Mouse (Mus musculus): ENCODE results near the gene Rcc2. TPM values are rescaled to one million over a fixed set of nuclear protein-coding genes. Genes with fewer than 3 reads are reported as not detected.
A peak's percentile ranks its signal among the peaks of the same experiment; 100 is the strongest.

Gene Rcc2
- polyA plus RNA-seq, 1 experiment from 2014 or later: 84.8 TPM

DNA sequence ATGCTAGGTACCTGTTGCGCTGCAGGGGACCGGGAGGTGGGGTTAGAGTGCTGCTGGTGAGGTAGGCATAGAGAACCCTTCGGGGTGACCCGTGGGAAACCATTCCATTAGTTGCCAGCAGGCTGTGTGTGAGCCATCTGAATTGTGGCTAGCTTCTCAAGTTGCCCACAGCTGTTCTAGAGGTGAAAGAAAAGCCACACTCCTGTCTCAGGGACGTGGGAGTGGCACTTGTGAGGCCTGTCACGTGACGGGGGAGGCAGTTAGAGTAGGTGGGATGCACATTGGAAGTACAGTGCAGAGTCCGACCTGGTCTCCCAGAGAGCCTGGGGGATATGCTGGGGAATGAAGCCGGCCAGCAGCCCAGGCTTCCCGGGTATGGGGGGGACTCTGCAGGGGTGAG is 9.3 kb downstream of the Rcc2 start:
- POLR2A ChIA-PET: no interaction called here
- no peaks in the 10 kb centered on the region for H3K27me3 ChIP-seq
- in situ Hi-C loops (cut with MboI; ENCODE audit: low pct_unique_long_range_greater_than_20kb): loop anchor here (5.0 kb wide), 1 partner anchor 32 kb away; no protein-coding TSS in a partner anchor
- TF ChIP-seq CTCF (IDR thresholded peaks at IDR 0.05): no peak
- CTCF ChIA-PET: no interaction called here
- no peak for ATAC-seq
- DNase-seq (ENCODE audit: low read depth, low spot score): no peak

DNA sequence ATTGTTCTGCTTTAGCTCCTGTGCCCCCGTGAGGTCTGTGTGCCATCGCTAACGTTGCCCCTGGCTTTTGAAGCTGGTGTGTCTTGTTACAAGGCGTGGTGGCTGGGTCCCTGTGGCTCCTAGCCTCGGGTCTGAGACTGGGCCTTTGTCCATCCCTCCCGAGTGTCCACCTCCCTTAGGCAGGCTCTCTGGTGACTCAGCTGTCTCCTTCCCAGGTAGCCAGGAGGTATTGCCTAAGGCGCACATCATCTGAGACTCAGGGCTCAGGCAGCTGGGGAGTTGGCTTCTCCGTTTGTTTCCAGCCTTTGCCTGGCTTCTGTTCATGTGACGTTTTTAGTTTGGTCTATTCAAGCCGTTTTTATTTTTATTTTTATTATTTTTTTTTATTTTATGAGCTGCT is 10.4 kb downstream of the Rcc2 start:
- no peaks in the 10 kb centered on the region for H3K27me3 ChIP-seq
- no peak for TF ChIP-seq CTCF (IDR thresholded peaks at IDR 0.05)
- ChIA-PET CTCF (no interaction called here), POLR2A (no interaction called here)
- DNase-seq (ENCODE audit: low read depth, low spot score) (no peak), ATAC-seq (no peak)
- in situ Hi-C loops (cut with MboI; ENCODE audit: low pct_unique_long_range_greater_than_20kb): loop anchor here (5.0 kb wide), 1 partner anchor 33 kb away; no protein-coding TSS in a partner anchor

- ATAC-seq (no peak), DNase-seq (ENCODE audit: low read depth, low spot score) (no peak)
- in situ Hi-C loops (cut with MboI; ENCODE audit: low pct_unique_long_range_greater_than_20kb): loop anchor here (5.0 kb wide), 1 partner anchor 34 kb away; no protein-coding TSS in a partner anchor
- POLR2A ChIA-PET: no interaction called here
- CTCF ChIA-PET: interaction anchor here (4.7 kb wide), 1 partner anchor 31 kb away, joined by 29 read pairs; no protein-coding TSS in a partner anchor
- no peaks in the 10 kb centered on the region for H3K27me3 ChIP-seq
- TF ChIP-seq CTCF (IDR thresholded peaks at IDR 0.05): no peak
Measured at GRCm38 (mm10) chr4:140711360-140711759, 11.0 kb downstream of the Rcc2 start.

GRCm38 (mm10) chr4:140713480-140714365 is 13.4 kb downstream of the Rcc2 start:
- DNase-seq (ENCODE audit: low read depth, low spot score) (peak; percentile 41), ATAC-seq (no peak)
- ChIA-PET POLR2A (interaction anchor here (0.8 to 1.2 kb wide), 2 partner anchors 13 to 26 kb away, joined by 3 to 4 read pairs; partner anchors contain the start of gene Rcc2), CTCF (interaction anchor here (0.6 to 4.7 kb wide), 7 partner anchors 10 to 122 kb away, joined by 3 to 29 read pairs (median 6); no protein-coding TSS in a partner anchor)
- in situ Hi-C loops (cut with MboI; ENCODE audit: low pct_unique_long_range_greater_than_20kb): loop anchor here (5.0 kb wide), 1 partner anchor 36 kb away; no protein-coding TSS in a partner anchor
- H3K27me3 ChIP-seq: no peaks in the 10 kb centered on the region
- TF ChIP-seq CTCF (IDR thresholded peaks at IDR 0.05): no peak

- no peak for TF ChIP-seq CTCF (IDR thresholded peaks at IDR 0.05)
- ChIA-PET CTCF (interaction anchor here (4.7 kb wide), 1 partner anchor 34 kb away, joined by 29 read pairs; no protein-coding TSS in a partner anchor), POLR2A (interaction anchor here (1.2 kb wide), 1 partner anchor 14 kb away, joined by 4 read pairs; the partner anchor contains the start of gene Rcc2)
- ATAC-seq (no peak), DNase-seq (ENCODE audit: low read depth, low spot score) (no peak)
- in situ Hi-C loops (cut with MboI; ENCODE audit: low pct_unique_long_range_greater_than_20kb): loop anchor here (5.0 kb wide), 1 partner anchor 37 kb away; no protein-coding TSS in a partner anchor
- H3K27me3 ChIP-seq: no peaks in the 10 kb centered on the region
Measured at GRCm38 (mm10) chr4:140714586-140714985, 14.2 kb downstream of the Rcc2 start.

DNA sequence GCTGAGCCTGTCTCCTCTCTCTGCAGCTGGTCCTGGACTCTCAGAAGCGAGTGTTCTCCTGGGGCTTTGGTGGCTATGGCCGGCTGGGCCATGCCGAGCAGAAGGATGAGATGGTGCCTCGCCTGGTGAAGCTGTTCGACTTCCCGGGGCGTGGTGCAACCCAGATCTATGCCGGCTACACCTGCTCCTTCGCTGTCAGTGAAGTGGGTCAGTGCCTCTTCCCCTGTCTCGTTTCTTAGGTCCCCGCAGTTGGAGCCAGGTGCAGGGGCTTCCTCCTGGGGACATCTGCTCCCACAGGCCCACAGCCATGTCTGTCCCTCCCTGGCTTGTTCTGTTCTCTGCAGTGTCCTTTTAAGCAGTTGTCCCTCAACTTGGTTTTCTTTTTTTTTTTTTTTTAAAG is 16.7 kb downstream of the Rcc2 start:
- no peak for DNase-seq (ENCODE audit: low read depth, low spot score)
- no peak for TF ChIP-seq CTCF (IDR thresholded peaks at IDR 0.05)
- H3K27me3 ChIP-seq: no peaks in the 10 kb centered on the region
- CTCF ChIA-PET: no interaction called here
- in situ Hi-C loops (cut with MboI; ENCODE audit: low pct_unique_long_range_greater_than_20kb): no loop called here
- POLR2A ChIA-PET: no interaction called here
- no peak for ATAC-seq

DNA sequence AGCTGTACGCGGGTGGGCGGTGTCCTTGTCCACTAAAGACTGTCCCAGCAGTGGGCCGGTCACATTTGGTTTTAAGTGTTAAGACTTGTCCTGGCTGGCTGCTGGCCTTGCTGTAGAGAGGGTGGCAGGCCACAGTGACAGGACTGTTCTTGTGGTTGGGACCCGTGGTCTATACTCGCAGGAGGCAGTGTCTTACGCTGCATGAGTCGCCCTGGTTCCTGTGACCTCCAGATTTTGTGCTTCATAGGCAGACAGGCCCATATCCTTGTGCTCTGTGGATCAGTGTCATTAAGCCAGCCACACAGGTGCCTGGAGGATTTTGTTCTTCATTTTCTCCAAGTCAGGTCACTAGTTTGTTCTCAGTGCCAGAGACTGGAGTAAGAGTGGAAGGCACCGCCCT is 18.1 kb downstream of the Rcc2 start:
- DNase-seq (ENCODE audit: low read depth, low spot score): no peak
- no peak for ATAC-seq
- in situ Hi-C loops (cut with MboI; ENCODE audit: low pct_unique_long_range_greater_than_20kb): no loop called here
- POLR2A ChIA-PET: no interaction called here
- no peak for TF ChIP-seq CTCF (IDR thresholded peaks at IDR 0.05)
- CTCF ChIA-PET: no interaction called here
- no peaks in the 10 kb centered on the region for H3K27me3 ChIP-seq

DNA sequence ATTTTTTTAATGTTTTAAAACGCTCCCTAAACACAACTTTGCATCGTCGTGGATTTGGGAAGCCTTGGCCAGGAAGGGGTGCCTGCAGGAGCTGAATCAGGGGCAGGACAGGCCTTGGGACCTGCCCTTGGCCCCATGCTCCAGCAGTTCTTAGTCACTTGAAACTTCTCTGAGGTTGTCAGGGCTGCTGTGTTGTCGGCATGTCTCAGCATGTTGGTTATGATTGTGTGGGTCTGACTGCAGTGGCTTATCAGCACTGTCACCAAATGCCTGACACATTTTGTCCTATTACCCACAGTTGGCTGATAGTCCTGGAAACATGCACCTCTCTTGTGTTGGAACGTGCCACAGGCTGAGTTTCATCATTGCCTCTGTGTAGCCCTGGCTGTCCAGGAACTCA is 19.8 kb downstream of the Rcc2 start:
- no peak for TF ChIP-seq CTCF (IDR thresholded peaks at IDR 0.05)
- CTCF ChIA-PET: no interaction called here
- H3K27me3 ChIP-seq: no peaks in the 10 kb centered on the region
- in situ Hi-C loops (cut with MboI; ENCODE audit: low pct_unique_long_range_greater_than_20kb): no loop called here
- POLR2A ChIA-PET: no interaction called here
- ATAC-seq (no peak), DNase-seq (ENCODE audit: low read depth, low spot score) (no peak)

GRCm38 (mm10) chr4:140721968-140722490 is 21.7 kb downstream of the Rcc2 start:
- in situ Hi-C loops (cut with MboI; ENCODE audit: low pct_unique_long_range_greater_than_20kb): no loop called here
- ATAC-seq: no peak
- no peak for DNase-seq (ENCODE audit: low read depth, low spot score)
- H3K27me3 ChIP-seq: no peaks in the 10 kb centered on the region
- ChIA-PET CTCF (no interaction called here), POLR2A (no interaction called here)
- TF ChIP-seq CTCF (IDR thresholded peaks at IDR 0.05): no peak

GRCm38 (mm10) chr4:140722710-140723109 is 22.4 kb downstream of the Rcc2 start:
- POLR2A ChIA-PET: no interaction called here
- CTCF ChIA-PET: interaction anchor here (1.3 kb wide), 1 partner anchor 14 kb away, joined by 5 read pairs; no protein-coding TSS in a partner anchor
- in situ Hi-C loops (cut with MboI; ENCODE audit: low pct_unique_long_range_greater_than_20kb): no loop called here
- H3K27me3 ChIP-seq: no peaks in the 10 kb centered on the region
- no peak for TF ChIP-seq CTCF (IDR thresholded peaks at IDR 0.05)
- DNase-seq (ENCODE audit: low read depth, low spot score) (no peak), ATAC-seq (no peak)

DNA sequence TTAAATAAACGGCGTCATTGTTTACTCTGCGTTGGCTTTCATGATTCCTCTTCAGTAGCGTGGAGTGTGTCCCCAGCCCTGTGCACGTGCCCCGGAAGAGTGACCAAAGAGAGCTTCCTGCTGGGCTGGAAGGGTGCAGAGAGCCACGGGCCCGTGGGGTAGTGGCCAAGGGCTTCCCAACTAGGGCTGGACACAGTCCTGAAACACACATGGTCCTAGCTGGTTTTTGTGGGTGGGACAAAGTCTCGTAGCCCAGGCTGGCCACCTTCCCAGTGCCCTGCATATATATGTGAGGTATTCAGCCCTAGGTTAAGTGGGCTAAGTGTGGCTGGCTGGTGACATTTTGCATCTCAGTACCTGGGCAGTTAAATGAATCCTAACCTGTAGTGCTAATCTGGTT is 22.9 kb downstream of the Rcc2 start:
- ChIA-PET CTCF (interaction anchor here (1.3 to 2.3 kb wide), 3 partner anchors 10 to 139 kb away, joined by 4 to 6 read pairs (median 5); no protein-coding TSS in a partner anchor), POLR2A (no interaction called here)
- DNase-seq (ENCODE audit: low read depth, low spot score) (no peak), ATAC-seq (no peak)
- no peak for TF ChIP-seq CTCF (IDR thresholded peaks at IDR 0.05)
- in situ Hi-C loops (cut with MboI; ENCODE audit: low pct_unique_long_range_greater_than_20kb): no loop called here
- H3K27me3 ChIP-seq: no peaks in the 10 kb centered on the region

All from Patski (cell line).